Mouse (Mus musculus) kidney, adult 8-10 months (tissue): ENCODE measurements around the gene Npr1.

ENCODE experiments used
- DNase-seq, 2 experiments: peaks; one replicate each; pipeline ENCODE4 v3.0.0; 2022

The Npr1 gene

DNA sequence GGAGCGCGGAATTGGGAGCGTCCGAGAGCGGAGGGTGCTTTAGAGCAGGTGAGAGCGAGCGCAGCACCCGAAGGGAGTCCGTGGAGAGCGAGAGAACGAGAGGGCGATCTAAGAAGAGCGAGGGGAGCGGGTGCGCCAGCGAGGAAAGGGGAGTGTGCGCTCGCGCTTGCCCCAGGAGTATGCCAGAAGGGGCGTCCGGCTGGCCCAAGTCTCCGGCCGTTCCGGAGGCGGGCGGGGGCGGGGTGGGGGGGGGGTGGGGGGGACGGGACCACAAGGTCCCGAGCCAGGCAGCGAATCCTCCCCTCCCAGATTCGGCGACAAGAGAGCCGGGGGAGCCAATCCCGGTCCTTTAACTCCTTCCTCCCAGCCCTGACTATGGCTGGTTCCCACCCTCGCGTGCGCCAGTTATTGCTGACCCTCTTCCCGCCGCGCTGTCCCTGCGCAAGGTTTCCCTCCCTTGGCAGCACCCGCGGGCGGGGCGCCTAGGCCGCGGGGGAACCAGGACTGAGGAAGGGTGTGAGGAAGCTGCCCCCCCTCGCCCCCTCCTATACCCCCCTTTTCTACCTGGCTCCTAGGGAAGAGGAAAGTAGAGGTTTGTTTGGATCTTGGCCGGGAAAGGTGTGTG, at the start of gene Npr1:
Npr1 (minus strand) TSS at position 181 of the 625 bp plus-strand sequence.
- peak; percentile 39 to 51 for DNase-seq

DNA sequence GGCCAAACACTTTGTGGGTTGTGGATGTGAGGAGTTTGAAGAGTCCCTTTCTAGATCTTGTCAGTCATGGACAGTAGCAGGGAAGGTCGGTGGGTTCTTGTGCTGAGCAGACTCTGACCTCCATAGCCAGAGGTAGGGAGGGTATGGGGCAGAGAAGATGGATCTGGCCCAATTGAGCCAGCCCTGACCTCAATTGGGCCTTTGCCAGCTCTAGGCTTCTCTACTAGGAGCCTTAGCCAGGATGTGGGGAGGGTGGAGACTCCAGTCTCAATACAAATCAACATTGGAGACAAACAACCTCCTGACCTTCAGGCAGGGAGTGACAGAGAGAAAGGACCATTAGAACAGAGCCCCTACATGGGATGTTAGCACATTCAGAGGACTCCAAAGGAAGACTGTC, 49.6 kb upstream of the Npr1 start:
- DNase-seq, result peak in 1 of 2 experiments; percentile 43

DNA sequence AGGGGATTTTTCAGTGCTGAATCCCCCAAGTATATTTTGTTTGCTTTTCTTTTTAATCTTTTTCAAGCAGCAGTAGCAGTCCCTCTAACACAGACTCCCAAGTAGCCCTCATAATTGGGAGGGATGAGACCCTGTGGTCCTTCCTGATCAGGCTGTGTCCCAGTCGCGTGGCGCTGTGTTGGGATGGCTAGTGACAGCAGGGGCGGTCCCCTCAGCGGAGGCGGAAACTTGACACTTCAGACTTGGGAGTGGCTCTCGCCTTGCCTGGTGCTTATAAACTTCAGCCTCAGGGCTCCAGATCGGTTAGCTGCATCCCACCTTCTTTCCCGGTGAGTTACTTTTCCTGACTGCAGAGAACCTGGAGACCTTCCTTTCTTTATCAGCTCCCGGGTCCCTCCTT, 49.0 kb upstream of the Npr1 start:
- DNase-seq, result peak; percentile 71 to 73

DNA sequence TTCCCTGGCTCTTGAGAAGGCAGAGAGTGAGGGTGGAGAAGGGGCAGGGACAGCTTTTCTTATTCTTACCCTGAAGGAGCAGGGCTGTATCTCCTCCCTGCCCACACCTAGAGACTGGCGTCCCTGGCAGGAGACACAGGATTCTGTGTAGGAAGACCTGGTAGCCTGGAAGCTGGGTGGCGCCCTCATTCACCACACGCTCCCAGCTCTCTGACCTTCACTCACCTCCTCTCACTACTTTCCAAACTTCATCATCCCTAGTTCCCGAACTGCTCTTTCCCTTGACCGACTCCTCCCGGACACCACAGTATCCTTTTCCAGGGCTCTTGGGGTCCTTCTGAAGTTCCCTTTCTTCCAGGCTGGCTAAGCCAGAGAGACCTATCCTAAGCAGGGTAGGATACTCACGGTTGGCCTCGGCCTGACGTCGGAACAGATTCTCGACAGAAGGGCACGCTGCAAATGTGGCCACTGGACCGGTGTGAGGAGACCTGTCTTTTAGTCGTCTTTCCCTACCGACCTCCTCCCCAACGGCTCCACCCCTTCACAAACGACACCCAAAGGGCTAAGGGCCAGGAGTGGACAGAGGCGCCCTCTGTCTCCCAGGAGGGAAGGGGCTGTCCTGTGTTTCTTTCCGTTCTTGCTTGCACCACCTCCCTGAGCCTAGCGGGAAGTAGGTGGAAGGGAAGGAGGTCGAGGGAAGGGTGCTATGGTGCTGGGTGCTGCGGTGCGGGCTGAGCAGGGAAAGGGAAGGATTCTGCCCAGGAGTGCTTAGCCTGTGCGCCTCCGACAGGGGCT, 48.3 kb upstream of the Npr1 start, which contains the start of the genes S100a1 and S100a13:
S100a1 (minus strand) TSS at position 597 of the 795 bp plus-strand sequence.
S100a13 (plus strand) TSS at position 640 of the 795 bp plus-strand sequence.
- peak; percentile 88 to 92 for DNase-seq

DNA sequence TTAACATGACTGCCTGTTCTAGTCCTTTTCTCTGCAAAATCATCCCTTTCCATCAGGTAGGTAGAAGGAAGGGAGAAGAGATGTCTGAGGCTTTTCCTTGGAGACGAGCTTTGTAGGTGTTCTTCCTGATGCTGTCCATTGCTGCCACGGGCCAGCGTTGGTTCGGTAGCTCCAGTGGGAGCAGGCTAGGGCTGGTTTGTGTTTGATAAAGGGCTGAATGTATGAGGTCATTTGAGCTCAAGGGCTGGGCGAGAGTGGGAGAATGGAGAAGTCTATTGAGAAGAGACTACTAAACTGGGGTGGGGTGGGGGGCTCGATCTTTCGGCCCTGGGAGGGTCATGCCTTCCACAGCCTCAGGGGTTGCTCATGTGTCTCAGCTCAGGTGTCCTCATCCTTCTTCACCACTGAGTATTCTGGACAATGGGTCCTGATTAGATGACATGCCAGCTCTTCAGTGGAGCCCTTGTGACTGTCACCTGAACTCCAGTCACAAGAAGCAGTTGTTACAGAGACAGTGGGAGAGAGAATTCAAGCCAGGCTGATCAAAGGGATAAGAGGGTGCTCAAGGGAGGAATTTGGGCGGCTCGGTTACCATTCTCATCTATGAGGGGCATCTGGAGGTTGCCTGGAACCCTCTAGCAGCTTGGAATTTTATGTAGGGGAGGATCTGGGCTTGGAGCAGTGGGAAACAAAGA, 47.4 kb upstream of the Npr1 start:
- no peak for DNase-seq

DNA sequence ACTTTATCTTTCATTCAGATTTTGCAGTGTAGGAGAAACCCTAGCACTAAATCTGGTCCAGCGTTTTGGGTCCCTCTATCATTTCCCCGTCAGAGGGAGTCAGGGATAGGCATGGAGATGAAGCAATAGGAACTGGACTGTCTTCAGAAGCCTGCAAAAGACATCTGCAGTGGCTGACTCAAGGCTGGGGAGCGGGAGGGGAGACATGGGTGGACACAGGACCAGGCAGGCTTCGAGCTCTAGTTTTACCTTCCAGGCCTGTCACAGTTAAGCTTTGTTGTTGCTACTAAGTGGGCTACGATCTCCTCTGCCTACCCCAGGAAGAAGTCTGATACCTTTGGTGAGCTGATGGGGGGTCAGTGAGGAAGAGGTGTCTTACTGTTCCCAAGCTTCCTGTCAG, 46.6 kb upstream of the Npr1 start:
- DNase-seq, result no peak

DNA sequence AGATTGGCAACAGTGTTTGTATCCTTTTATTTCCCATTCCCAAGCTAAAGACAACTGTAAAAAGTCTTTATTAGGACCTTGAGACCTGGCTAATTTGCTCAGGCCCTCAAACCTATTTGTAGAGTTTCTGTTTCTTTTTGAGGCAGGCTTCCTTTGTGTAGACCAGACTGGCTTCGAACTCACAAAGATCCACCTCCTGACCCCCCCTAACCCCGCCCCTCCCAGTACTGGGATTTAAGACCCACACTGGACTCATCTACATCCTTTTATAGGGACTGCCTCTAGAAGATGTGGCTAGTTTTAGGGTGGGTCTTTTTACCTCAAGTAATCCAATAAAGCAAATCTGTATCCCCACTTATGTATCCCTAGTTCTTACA, 44.1 kb upstream of the Npr1 start:
- DNase-seq, result no peak

DNA sequence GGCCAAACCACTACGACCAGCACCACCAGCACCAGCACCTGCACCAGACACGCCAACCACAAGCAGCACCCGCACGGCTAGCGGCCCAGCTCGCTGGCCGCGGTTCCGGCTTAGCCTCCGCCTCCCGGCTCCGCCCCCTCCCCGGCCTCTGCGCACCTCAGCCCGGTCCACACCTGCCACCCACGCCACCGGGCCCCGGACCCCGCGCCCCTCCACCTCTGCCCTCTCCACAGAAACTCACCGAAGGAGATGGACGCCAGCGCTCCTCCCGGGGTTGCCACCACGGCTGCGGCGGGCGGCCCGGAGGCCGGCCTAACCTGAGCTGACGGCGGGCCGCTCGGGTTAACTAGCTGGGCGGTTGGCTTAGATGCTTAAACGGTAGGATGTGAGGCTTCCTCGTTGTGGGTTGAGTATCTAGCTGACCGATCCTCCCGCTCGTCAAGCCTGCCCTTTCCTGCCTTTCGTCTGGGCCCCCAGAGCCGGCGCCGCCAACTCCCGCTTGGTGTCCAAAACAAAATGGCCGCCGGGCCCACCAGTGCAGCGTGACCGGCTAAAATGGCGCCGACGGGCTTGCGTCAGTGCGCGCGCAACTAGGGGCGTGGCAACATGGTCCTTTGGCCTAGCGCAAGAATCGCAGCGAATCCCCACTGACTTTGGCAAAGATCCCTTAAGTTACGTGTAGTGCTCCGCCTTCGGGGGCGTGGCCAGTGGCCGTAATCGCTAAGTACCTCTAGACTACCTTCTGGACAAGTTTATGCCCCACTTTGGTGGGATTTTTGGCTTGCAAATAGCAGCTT, 43.5 kb upstream of the Npr1 start, which contains the start of gene Chtop:
Chtop (minus strand) TSS at position 549 of the 797 bp plus-strand sequence.
- DNase-seq, result peak; percentile 99 to 100

DNA sequence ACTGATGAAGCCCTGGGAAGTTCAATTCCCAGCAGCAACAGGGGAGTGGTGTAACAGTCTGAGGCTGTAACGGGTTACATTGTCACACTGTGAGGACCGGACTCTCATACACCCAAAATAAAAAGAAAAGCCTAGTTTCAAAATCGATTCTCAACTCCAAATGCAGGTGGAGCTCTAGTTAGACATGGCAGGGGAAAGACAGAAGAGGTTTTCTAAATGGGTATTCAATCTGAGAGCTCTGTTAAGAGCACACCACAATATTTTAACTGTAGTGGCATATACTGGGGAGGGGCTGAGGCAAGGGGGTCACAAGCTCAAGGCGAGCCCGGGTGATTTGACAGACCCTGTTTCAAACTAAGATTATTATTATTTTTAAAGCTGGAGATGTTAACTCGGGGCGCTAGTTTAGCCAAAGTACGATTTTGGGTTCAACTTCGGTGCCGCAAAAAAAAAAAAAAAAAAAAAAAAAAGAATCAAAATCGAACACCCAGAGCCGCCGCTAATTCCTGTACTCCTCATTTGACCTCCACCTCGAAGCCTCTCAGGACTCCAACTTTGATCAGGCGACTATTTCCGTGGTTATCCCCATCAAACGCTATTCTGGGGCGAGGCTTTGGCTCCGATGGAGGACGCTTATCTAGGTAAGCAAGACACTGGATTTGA, 42.8 kb upstream of the Npr1 start:
- no peak for DNase-seq

DNA sequence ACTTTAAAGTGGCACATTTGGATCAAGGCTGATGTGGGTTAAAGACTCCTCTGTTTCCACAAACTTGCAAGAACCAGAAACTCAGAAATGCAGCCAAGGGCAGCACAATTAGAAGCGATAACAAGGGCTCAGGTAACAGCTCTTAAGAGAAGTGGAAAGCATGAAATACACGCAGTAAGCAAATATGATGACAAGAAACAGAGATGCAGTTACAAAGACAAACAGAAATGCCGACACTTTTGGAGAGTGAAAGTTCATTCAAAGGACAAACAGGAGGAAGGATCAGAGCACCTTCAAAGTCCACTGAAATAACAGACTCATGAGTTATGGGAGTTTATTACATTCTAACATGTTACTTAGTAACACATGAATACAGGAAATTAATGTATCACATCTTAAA, 40.7 kb upstream of the Npr1 start:
- no peak for DNase-seq

DNA sequence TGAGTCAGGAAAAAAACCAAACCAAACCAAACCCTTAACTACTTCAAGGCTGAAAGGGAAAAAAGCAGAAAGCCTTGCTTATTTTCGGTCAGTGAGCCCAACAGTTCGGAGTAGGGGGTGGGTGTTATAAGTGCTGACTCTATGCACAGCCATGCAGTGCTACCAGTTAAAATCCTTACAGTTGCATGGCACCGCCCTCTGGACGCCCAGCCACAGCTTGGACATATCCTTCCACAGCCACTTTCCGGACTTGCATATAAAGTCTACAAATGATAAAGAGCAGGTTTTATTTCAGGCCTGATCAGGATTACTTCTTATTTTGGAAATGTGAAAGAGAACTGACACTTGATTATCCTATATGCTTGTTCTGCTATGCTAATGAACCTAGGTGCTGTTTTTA, 39.5 kb upstream of the Npr1 start:
- DNase-seq, result no peak

DNA sequence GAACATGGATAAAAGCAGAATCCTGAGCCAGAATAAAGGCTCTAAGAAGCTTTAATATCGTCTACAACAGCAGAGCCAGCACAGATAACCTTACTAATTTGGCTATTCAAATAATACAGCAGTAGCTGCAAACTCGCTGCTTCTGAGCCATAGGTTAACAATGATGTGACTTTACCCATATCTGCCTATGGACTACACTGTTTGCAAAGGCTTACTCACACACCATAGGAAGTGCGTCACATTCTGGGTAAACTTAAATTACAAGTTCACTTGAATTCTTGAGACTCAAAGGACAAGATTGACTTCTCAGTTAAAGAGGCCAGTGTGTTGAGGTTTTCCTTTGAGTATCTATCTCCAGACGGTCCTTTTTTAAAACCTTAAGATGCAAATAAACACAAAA, 37.8 kb upstream of the Npr1 start:
- no peak for DNase-seq

DNA sequence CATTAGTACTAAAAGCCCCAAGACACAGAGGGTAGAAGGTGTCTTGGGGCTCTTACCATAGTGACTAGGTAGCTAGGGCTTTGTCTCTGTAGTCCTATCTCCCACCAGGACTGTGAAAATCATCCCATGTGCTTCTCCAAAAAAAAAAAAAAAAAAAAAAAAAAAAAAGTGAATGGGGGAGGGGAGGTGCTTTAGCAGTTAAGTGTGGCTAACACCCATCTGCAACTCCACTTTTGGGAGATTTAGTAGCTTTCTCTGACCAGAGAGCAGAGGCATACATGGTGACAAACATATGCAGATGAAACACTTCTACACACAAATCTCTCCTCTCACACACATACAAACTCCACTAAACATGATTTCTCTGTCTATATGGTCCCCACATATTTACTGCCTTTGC, 31.9 kb upstream of the Npr1 start:
- no peak for DNase-seq

DNA sequence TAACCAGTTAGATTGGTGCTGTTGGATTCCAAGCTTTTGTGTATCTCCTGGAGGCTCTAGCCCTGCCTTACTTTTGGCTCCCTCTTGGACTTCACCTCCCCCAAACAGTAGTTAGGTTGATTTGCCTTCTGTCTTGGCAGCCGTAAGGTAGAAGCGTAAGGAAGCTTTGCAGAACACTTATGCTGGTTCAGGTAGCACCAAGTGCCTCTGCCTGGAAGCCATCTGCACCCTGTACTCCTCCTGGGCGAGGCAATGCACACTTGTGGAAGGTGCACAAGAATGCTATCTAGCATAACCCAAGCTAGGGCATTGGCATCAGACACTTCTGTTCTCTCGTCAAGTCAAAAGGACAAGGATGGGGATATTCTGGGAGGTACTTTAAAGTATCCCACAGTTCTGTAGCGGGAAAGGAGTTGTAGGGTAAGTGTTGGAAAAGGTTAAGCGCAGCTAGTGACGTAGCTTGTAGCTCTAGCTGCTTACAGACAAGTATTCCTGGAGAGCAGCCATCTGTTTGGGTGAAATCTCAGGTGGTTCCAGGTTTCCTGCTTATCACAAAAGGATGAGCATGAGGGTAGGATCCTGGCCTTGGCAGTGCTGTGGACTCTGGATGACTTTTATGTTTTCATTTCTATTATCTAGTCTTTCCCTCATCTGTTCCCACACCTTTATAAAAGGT, 30.3 kb upstream of the Npr1 start:
- no peak for DNase-seq

DNA sequence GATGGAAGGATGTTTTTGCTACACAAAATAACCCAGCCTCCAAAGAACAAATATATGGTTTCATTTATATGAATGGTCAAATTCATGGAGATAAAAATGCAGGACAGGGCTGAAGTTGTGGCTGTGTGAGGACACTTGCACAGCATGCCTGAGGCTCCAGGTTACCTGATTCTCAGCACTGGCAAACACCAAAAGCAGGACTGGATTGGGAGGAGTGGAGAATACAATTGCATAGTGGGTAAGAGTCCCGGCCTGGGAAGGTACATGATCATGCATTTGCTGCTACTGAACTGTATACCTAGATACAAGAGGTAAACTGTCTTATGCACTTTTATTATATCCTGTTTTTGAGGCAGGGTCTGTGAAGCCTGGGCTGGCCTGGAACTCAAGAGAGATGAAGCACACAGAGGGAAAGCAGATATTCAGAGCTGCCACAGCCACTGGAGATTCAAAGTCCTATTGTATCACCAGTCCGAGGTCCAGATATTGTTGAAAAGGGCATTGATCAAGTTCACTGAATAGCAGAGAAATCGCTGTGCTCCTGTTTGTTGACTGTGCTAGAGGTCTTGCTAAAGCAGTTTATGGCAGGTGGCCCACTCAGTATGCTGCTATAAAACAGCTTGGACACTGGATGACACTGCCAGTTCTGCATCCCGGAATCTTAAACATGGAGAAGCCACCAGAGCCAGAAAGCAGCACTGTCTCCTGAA, 28.3 kb upstream of the Npr1 start:
- no peak for DNase-seq

DNA sequence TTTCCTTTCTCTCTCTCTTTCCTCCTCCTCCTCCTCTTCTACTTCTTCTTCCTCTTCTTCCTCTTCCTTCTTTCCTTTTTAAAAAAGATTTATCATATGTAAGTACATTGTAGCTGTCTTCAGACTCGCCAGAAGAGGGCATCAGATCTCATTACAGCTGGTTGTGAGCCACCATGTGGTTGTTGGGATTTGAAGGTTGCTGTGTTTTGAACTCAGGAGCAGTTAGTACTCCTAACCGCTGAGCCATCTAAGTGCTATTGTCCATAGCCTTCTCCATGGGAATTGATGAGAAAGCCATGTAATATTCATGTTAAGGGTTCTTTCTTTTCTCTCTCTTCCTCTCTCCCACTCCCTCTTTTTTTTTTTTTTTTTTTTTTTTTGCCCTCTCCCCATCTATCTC, 25.7 kb upstream of the Npr1 start:
- peak in 1 of 2 experiments; percentile 45 for DNase-seq

DNA sequence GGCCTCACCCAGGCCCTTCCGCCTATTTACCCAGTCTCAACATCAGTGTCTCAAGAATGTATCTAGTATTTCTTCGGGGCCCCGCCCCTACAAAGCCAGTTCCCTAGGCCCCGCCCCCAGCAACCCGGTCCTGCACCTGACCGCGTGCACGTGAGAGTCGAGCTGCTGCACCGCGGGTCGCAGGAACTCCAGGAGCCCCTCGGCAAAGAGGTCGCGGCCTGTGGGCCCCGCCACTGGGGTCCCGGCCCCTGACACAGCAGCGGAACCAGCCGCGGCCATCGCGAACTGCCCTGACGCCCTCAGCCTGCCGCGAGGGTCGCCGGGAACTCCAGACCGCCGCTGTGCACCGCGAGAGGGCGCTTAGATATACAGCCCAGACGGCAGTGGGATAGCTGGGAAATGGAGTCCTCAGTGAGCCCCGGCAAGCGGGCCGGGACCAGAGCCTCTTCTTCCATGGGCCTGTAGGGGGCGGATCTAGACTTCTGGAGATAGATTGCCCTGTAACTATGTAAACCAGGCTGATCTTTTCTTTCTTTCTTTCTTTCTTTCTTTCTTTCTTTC, 25.1 kb upstream of the Npr1 start, which contains the start of gene Snapin:
Snapin (minus strand) TSS at position 338 of the 561 bp plus-strand sequence.
- DNase-seq, result peak; percentile 95 to 97

DNA sequence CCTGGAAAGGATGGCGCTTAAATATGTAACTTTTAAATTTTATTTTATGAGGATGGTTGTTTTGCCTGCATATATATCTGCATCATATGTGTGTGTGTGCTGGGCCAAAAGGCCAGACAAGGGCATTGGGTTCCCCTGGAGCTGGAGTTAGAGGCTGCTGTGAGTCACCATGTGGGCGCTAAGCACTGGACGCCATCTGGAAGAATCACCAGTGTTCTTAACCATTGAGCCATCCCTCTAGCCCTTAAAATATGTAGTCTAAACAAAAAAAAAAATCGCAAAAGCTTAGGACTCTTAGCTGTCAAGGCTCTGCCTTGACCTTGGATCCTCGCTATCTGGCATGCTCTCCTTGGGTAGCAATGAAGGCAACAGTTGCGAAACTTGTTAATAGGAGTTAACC, 22.9 kb upstream of the Npr1 start:
- DNase-seq, result no peak

DNA sequence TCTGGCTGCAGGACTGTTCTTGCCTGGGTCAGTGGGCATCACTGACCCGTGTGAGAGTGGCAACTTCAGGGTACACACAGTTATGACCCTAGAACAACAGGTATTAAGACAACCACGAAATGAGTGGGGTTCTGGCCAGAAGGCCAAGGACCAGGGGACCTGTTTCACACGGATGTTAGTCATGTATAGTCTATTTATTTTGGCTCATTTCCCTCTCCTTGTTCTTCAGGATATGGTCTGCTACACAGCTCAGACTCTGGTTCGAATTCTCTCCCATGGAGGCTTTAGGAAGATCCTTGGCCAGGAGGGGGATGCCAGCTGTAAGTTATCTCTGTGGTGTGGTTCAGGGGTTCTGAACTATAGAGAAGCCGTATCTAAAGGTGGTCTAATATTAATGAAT, 21.3 kb upstream of the Npr1 start:
- DNase-seq, result no peak

DNA sequence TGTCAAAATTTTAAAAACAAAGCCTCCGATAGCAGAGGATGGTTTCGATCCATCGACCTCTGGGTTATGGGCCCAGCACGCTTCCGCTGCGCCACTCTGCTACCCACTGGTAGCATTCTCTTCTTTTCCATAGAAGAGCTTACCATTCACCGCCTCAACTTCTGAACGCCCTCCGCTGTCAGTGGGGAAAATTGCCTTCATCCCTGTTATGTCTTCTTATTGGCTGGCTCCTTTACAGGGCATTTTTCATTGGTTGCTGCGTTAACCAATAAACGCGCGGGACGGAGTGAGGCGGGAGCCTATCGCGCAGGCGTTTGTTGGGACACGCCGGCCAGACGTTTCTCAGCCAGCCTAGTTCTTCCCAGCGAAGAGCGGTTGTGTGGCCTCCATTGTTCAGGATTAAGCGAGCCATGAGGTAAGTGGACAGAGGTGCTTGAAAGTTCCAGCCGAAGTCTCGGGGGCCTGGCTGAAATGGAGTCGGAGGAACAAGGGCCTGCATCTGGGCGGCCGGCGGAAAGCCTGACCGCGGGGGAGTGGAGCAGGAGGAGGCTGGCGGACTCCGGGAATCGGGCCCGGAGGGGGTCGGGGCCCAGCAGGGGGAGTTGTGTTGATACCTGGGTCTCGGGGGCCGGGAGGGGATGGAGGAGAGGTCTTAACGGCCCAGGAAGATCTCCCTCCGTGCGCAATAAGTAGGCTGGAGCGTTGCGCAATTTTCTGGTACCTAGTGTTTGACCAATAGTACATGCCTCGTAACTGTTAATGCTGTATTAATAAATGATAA, 10.4 kb upstream of the Npr1 start, which contains the start of gene Ilf2:
Ilf2 (plus strand) TSS at position 296 of the 781 bp plus-strand sequence.
- peak; percentile 97 to 98 for DNase-seq
